Mouse (Mus musculus): ENCODE results near the gene Abhd17c. TPM values are rescaled to one million over a fixed set of nuclear protein-coding genes. Genes with fewer than 3 reads are reported as not detected.

Abhd17c gene
- total and polyA plus RNA-seq, 3 experiments, result 33.5 to 55.7 TPM; not detected in 1

- DNase-seq (ENCODE audit: low read depth, low spot score), result no peak
- H3K27me3 ChIP-seq (ENCODE audit: control insufficient read depth in 1 of 2, insufficient read depth in 2 of 2, low read length in 2 of 2), result no peaks in the 10 kb centered on the region
- H3K4me1 ChIP-seq (ENCODE audit: control insufficient read depth in 1 of 2, insufficient read depth in 2 of 2, low read length in 2 of 2), result no peaks in the 10 kb centered on the region
- H3K79me2 ChIP-seq (ENCODE audit: control insufficient read depth, insufficient read depth, low read length, poor library complexity), result no peaks in the 10 kb centered on the region
- H3K9me3 ChIP-seq (replicated peaks; ENCODE audit: insufficient read depth, low read length), result no peaks in the 10 kb centered on the region
- no peaks in the 10 kb centered on the region for H3K36me3 ChIP-seq (ENCODE audit: control insufficient read depth in 1 of 2, insufficient read depth in 2 of 2, low read length in 2 of 2)
- H3K27ac ChIP-seq (ENCODE audit: control insufficient read depth, low read depth, low read length), result no peak within 1 kb of the TSS
- H3K4me3 ChIP-seq (ENCODE audit: control insufficient read depth in 1 of 2, insufficient read depth in 1 of 2, low read depth in 2 of 2, low read length in 2 of 2), result no peak within 1 kb of the TSS
- H3K9ac ChIP-seq (ENCODE audit: control insufficient read depth, low read depth, low read length, poor library complexity, severe bottlenecking), result no peak within 1 kb of the TSS
- TF ChIP-seq RAD21 (IDR thresholded peaks at IDR 0.05; ENCODE audit: low read depth, low read length) (no peak; the same call in 1 of the 2 replicates), UBTF (IDR thresholded peaks at IDR 0.05; ENCODE audit: borderline replicate concordance, insufficient read depth, low read depth, low read length) (no peak), USF2 (IDR thresholded peaks at IDR 0.05; ENCODE audit: borderline replicate concordance in 1 of 2, insufficient read depth in 1 of 2, low read depth in 1 of 2, low read length in 2 of 2) (no peak), ZKSCAN1 (IDR thresholded peaks at IDR 0.05; ENCODE audit: low read depth, low read length) (no peak), MYB (IDR thresholded peaks at IDR 0.05; ENCODE audit: low read depth, low read length) (no peak), CHD1 (IDR thresholded peaks at IDR 0.05; ENCODE audit: low read depth, low read length) (no peak)
These were observed 65.5 kb downstream of the Abhd17c start, which contains the start of gene Cemip for GRCm38 (mm10) chr7:84086039-84086829. Cemip (minus strand) TSS chr7:84086502.

- H3K9ac ChIP-seq (ENCODE audit: control insufficient read depth, low read depth, low read length, poor library complexity, severe bottlenecking), result no peak overlapping the region
- H3K4me3 ChIP-seq (ENCODE audit: control insufficient read depth in 1 of 2, insufficient read depth in 1 of 2, low read depth in 2 of 2, low read length in 2 of 2), result no peak overlapping the region
- H3K27ac ChIP-seq (ENCODE audit: control insufficient read depth, low read depth, low read length), result no peak overlapping the region
- H3K27me3 ChIP-seq (ENCODE audit: control insufficient read depth in 1 of 2, insufficient read depth in 2 of 2, low read length in 2 of 2), result no peaks in the 10 kb centered on the region
- H3K36me3 ChIP-seq (ENCODE audit: control insufficient read depth in 1 of 2, insufficient read depth in 2 of 2, low read length in 2 of 2), result no peaks in the 10 kb centered on the region
- no peaks in the 10 kb centered on the region for H3K9me3 ChIP-seq (replicated peaks; ENCODE audit: insufficient read depth, low read length)
- no peaks in the 10 kb centered on the region for H3K4me1 ChIP-seq (ENCODE audit: control insufficient read depth in 1 of 2, insufficient read depth in 2 of 2, low read length in 2 of 2)
- TF ChIP-seq GATA1 (IDR thresholded peaks at IDR 0.05; ENCODE audit: low read depth, low read length) (no peak), USF2 (IDR thresholded peaks at IDR 0.05; ENCODE audit: borderline replicate concordance in 1 of 2, insufficient read depth in 1 of 2, low read depth in 1 of 2, low read length in 2 of 2) (no peak), ZKSCAN1 (IDR thresholded peaks at IDR 0.05; ENCODE audit: low read depth, low read length) (no peak), MEF2A (IDR thresholded peaks at IDR 0.05; ENCODE audit: extremely low read depth, insufficient replicate concordance, low read depth, low read length, poor library complexity, severe bottlenecking) (no peak), NELFE (IDR thresholded peaks at IDR 0.05; ENCODE audit: low read depth, low read length) (no peak), POLR2AphosphoS5 (IDR thresholded peaks at IDR 0.05; ENCODE audit: borderline replicate concordance, low read depth, low read length) (no peak), SMC3 (IDR thresholded peaks at IDR 0.05; ENCODE audit: low read depth, low read length) (no peak), POLR2AphosphoS2 (IDR thresholded peaks at IDR 0.05; ENCODE audit: low read length) (no peak), KAT2A (conservative IDR thresholded peaks at IDR 0.05; ENCODE audit: low read depth, low read length) (no peak), UBTF (IDR thresholded peaks at IDR 0.05; ENCODE audit: borderline replicate concordance, insufficient read depth, low read depth, low read length) (no peak), BHLHE40 (IDR thresholded peaks at IDR 0.05; ENCODE audit: borderline replicate concordance, low read depth, low read length) (no peak), NRF1 (IDR thresholded peaks at IDR 0.05; ENCODE audit: insufficient read depth, low read depth, low read length, poor library complexity, severe bottlenecking) (no peak), CTCF (IDR thresholded peaks at IDR 0.05 in 2 of 3, conservative IDR thresholded peaks at IDR 0.05 in 1 of 3; ENCODE audit: control insufficient read depth in 1 of 3, insufficient read depth in 1 of 3, low read depth in 2 of 3, low read length in 3 of 3, poor library complexity in 1 of 3, severe bottlenecking in 1 of 3) (no peak)
- H3K79me2 ChIP-seq (ENCODE audit: control insufficient read depth, insufficient read depth, low read length, poor library complexity), result no peaks in the 10 kb centered on the region
- no peak for DNase-seq (ENCODE audit: low read depth, low spot score)
These were observed 66.4 kb downstream of the Abhd17c start for GRCm38 (mm10) chr7:84085049-84085945.

Measured in MEL (cell line).